Mouse (Mus musculus) liver, embryonic 14.5 days (tissue): ENCODE data around the gene Cdkl5.

Experiments
- CTCF ChIP-seq: IDR thresholded peaks from 2 replicates; pipeline ENCODE4 v1.5.1; 2016; ENCODE audit warnings: antibody characterized with exemption, low read depth, control low read depth
- EP300 ChIP-seq: IDR thresholded peaks from 2 replicates; pipeline ENCODE4 v1.6.1; 2016; ENCODE audit warnings: antibody characterized with exemption, low read depth

DNA sequence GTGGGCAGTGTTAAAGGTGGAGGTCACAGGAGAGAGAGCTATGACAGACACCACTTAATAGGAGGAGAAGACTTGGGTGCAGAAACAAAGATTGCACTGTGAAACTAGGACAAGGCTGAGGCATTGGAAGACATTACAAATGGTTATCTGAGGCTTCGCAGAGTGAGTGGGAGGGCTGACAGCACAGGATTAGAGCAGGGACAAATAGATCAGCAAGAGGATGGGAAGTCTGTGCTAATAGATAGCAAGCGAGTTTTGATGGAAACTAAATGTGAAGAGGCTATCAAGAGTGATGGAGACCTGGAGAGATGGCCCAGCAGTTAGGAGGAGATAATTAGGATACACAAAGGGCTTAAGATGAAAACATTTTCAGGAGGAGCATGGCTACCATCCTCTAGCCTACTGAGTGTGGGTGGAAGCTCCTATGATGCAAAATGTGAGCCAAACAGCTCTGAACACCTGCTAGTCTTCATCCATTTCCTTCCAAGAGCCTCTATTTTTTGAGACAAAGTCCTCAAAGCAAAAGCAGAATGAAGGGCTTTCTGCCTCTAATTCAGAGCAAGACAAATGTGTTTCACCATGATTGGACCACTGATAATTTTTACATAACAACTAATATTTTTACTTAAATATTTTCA is 89.3 kb downstream of the Cdkl5 start:
- TF ChIP-seq CTCF (no peak), EP300 (peak; percentile 88)
